Mouse (Mus musculus): ENCODE results near the gene Dop1a.
"Not testable (repeated sequence)": the region's sequence is repeated elsewhere in the genome, so short reads cannot be mapped to it uniquely, and the experiment has no call there.

Gene Dop1a

GRCm38 (mm10) chr9:86575178-86575577 lies 108.2 kb downstream of the Dop1a start:
- no peak for DNase-seq (ENCODE audit: low read depth, low spot score)

GRCm38 (mm10) chr9:86579657-86580056 lies 112.7 kb downstream of the Dop1a start:
- no peak for DNase-seq (ENCODE audit: low read depth, low spot score)

DNA sequence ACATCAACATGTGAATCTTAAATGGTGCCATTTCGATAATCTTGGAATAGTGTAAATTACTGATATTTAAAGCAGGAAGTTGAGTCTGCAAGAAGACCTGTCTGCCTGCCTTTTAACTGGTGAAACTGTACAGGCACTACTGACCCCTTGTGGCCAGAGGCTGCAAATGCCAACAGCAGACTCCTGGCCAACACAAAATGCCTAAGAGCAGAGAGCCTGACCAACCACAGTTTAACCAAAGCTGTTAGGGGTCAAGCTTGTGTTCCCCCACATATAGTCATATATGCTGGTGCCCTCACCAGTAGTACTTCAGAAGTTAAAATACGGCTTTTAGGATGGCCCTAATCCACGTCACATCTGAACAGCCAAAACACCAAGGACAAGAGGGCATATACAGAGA lies 116.8 kb downstream of the Dop1a start:
- DNase-seq (ENCODE audit: low read depth, low spot score): no peak

GRCm38 (mm10) chr9:86587019-86587795 lies 120.3 kb downstream of the Dop1a start:
- DNase-seq (ENCODE audit: low read depth, low spot score): no peak

- no peak for DNase-seq (ENCODE audit: low read depth, low spot score)
Observed at GRCm38 (mm10) chr9:86592676-86593668, 126.0 kb downstream of the Dop1a start.

GRCm38 (mm10) chr9:86594357-86594767 lies 127.4 kb downstream of the Dop1a start:
- not testable (repeated sequence) for DNase-seq (ENCODE audit: low read depth, low spot score)

DNA sequence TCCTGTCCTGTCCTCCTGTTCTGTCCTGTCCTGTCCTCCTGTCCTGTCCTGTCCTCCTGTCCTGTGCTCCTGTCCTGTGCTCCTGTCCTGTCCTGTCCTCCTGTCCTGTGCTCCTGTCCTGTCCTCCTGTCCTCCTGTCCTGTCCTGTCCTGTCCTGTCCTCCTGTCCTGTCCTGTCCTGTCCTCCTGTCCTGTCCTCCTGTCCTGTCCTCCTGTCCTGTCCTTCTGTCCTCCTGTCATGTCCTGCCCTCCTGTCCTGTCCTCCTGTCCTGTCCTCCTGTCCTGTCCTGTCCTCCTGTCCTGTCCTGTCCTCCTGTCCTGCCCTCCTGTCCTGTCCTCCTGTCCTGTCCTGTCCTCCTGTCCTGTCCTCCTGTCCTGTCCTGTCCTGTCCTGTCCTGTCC lies 130.0 kb downstream of the Dop1a start:
- DNase-seq (ENCODE audit: low read depth, low spot score): not testable (repeated sequence)

GRCm38 (mm10) chr9:86599723-86600303 lies 132.9 kb downstream of the Dop1a start:
- DNase-seq (ENCODE audit: low read depth, low spot score): no peak
